Mouse (Mus musculus) macrophage (primary cell): ENCODE measurements around the gene Rhbdl1. TPM values are rescaled to one million over a fixed set of nuclear protein-coding genes. Genes with fewer than 3 reads are reported as not detected.

Experiments
- H3K27ac ChIP-seq: fragments of 350-480 bp; formaldehyde crosslinking; 2 replicates; pipeline ENCODE4 v1.9.0; 2021
- H3K36me3 ChIP-seq: fragments of 350-480 bp; formaldehyde crosslinking; 2 replicates; pipeline ENCODE4 v1.9.0; 2021; ENCODE audit errors: inconsistent target
- H3K4me3 ChIP-seq: fragments of 350-480 bp; formaldehyde crosslinking; 2 replicates; pipeline ENCODE4 v1.9.0; 2021; ENCODE audit errors: inconsistent target
- H3K79me2 ChIP-seq: fragments of 350-480 bp; formaldehyde crosslinking; 2 replicates; pipeline ENCODE4 v1.9.0; 2021; ENCODE audit errors: inconsistent target
- WGBS: methylation state at CpG from one replicate; pipeline ENCODE4 v1.1.7; 2026; ENCODE audit warnings: inconsistent platforms; ENCODE audit not compliant: missing documents; 5-methylcytosine and 5-hydroxymethylcytosine counted together
- polyA plus RNA-seq: library from polyadenylated mRNA; stranded (reverse); fragments of 250-400 nt; gene quantifications from 3 replicates; pipeline ENCODE4 v1.2.4, GENCODE M21; 2018; ENCODE audit warnings: inconsistent platforms

Rhbdl1 gene
- polyA plus RNA-seq, 1 experiment from 2014 or later, result 0.16 TPM

GRCm38 (mm10) chr17:25830200-25830753 lies 6.8 kb downstream of the Rhbdl1 start:
- peaks cover 26% of the 10 kb centered on the region; the same call in 1 of the 2 replicates for H3K36me3 ChIP-seq
- 94% methylated on average over 4 of the region's 4 CpGs for WGBS
- H3K79me2 ChIP-seq, result peaks cover 59% of the 10 kb centered on the region
- no peak overlapping the region for H3K27ac ChIP-seq
- no peak overlapping the region for H3K4me3 ChIP-seq

- Histone ChIP-seq H3K79me2 (peaks cover 59% of the 10 kb centered on the region), H3K27ac (peak overlapping the region; percentile 62), H3K4me3 (peak overlapping the region; percentile 64), H3K36me3 (peaks cover 26% of the 10 kb centered on the region; the same call in 1 of the 2 replicates)
- WGBS, result 52% methylated on average over 8 of the region's 8 CpGs
Measured at GRCm38 (mm10) chr17:25829558-25830017, 7.5 kb downstream of the Rhbdl1 start.

- Histone ChIP-seq H3K36me3 (peaks cover 26% of the 10 kb centered on the region; the same call in 1 of the 2 replicates), H3K4me3 (peak within 1 kb of the TSS; percentile 64), H3K79me2 (peaks cover 59% of the 10 kb centered on the region), H3K27ac (peak within 1 kb of the TSS; percentile 62)
- under 1% methylated on average over 32 of the region's 32 CpGs for WGBS
Measured at GRCm38 (mm10) chr17:25828712-25829557, 8.2 kb downstream of the Rhbdl1 start, which contains the start of gene Jmjd8. Jmjd8 (plus strand) TSS chr17:25828867.

- H3K36me3 ChIP-seq, result peaks cover 26% of the 10 kb centered on the region; the same call in 1 of the 2 replicates
- H3K27ac ChIP-seq, result no peak overlapping the region
Measured at GRCm38 (mm10) chr17:25828223-25828594, 8.9 kb downstream of the Rhbdl1 start.

GRCm38 (mm10) chr17:25827546-25828222 lies 9.4 kb downstream of the Rhbdl1 start:
- 90% methylated on average over 19 of the region's 22 CpGs for WGBS
- H3K27ac ChIP-seq, result no peak overlapping the region

More at GRCm38 (mm10) chr17:25828223-25828594, 8.9 kb downstream of the Rhbdl1 start:
- 92% methylated on average over 8 of the region's 8 CpGs for WGBS
- H3K79me2 ChIP-seq, result peaks cover 59% of the 10 kb centered on the region
- H3K4me3 ChIP-seq, result peak overlapping the region; percentile 64; the same call in 1 of the 2 replicates

GRCm38 (mm10) chr17:25827011-25827410 lies 10.1 kb downstream of the Rhbdl1 start:
- Histone ChIP-seq H3K27ac (no peak overlapping the region), H3K36me3 (peaks cover 26% of the 10 kb centered on the region; the same call in 1 of the 2 replicates), H3K79me2 (peaks cover 55% of the 10 kb centered on the region), H3K4me3 (no peak overlapping the region)
- 98% methylated on average over 13 of the region's 13 CpGs for WGBS

More at GRCm38 (mm10) chr17:25827546-25828222, 9.4 kb downstream of the Rhbdl1 start:
- Histone ChIP-seq H3K36me3 (peaks cover 26% of the 10 kb centered on the region; the same call in 1 of the 2 replicates), H3K79me2 (peaks cover 59% of the 10 kb centered on the region), H3K4me3 (no peak overlapping the region)

GRCm38 (mm10) chr17:25825984-25826570 lies 11.0 kb downstream of the Rhbdl1 start:
- peaks cover 46% of the 10 kb centered on the region for H3K79me2 ChIP-seq
- no peak overlapping the region for H3K27ac ChIP-seq
- no peak overlapping the region for H3K4me3 ChIP-seq
- H3K36me3 ChIP-seq, result peaks cover 26% of the 10 kb centered on the region; the same call in 1 of the 2 replicates
- 96% methylated on average over 27 of the region's 27 CpGs for WGBS

GRCm38 (mm10) chr17:25825311-25825710 lies 11.8 kb downstream of the Rhbdl1 start:
- Histone ChIP-seq H3K27ac (no peak overlapping the region), H3K36me3 (peaks cover 20% of the 10 kb centered on the region; the same call in 1 of the 2 replicates), H3K4me3 (no peak overlapping the region), H3K79me2 (peaks cover 38% of the 10 kb centered on the region)
- WGBS, result 98% methylated on average over 6 of the region's 6 CpGs

GRCm38 (mm10) chr17:25824362-25825142 lies 12.5 kb downstream of the Rhbdl1 start:
- Histone ChIP-seq H3K79me2 (peaks cover 31% of the 10 kb centered on the region; the same call in 1 of the 2 replicates), H3K27ac (no peak overlapping the region)

GRCm38 (mm10) chr17:25823452-25823851 lies 13.6 kb downstream of the Rhbdl1 start, which contains the start of gene Wdr24:
Wdr24 (plus strand) TSS chr17:25823627.
- WGBS, result under 1% methylated on average over 18 of the region's 18 CpGs
- peak within 1 kb of the TSS; percentile 55 for H3K27ac ChIP-seq

More at GRCm38 (mm10) chr17:25824362-25825142, 12.5 kb downstream of the Rhbdl1 start:
- peak overlapping the region; percentile 93 for H3K4me3 ChIP-seq
- H3K36me3 ChIP-seq, result peaks cover 20% of the 10 kb centered on the region; the same call in 1 of the 2 replicates
- 87% methylated on average over 15 of the region's 17 CpGs for WGBS

GRCm38 (mm10) chr17:25818851-25819780 lies 18.0 kb downstream of the Rhbdl1 start:
- Histone ChIP-seq H3K36me3 (no peaks in the 10 kb centered on the region), H3K4me3 (no peak overlapping the region), H3K79me2 (peaks cover 6% of the 10 kb centered on the region; the same call in 1 of the 2 replicates), H3K27ac (no peak overlapping the region)
- WGBS, result 10% methylated on average over 44 of the region's 46 CpGs

More at GRCm38 (mm10) chr17:25823452-25823851, 13.6 kb downstream of the Rhbdl1 start, which contains the start of gene Wdr24:
- Histone ChIP-seq H3K36me3 (peaks cover 20% of the 10 kb centered on the region; the same call in 1 of the 2 replicates), H3K79me2 (peaks cover 24% of the 10 kb centered on the region; the same call in 1 of the 2 replicates), H3K4me3 (peak within 1 kb of the TSS; percentile 93)

- H3K36me3 ChIP-seq, result no peaks in the 10 kb centered on the region
- no peak overlapping the region for H3K4me3 ChIP-seq
- WGBS, result 72% methylated on average over 11 of the region's 11 CpGs
- H3K27ac ChIP-seq, result no peak overlapping the region
- H3K79me2 ChIP-seq, result no peaks in the 10 kb centered on the region
Measured at GRCm38 (mm10) chr17:25817662-25818061, 19.4 kb downstream of the Rhbdl1 start.
